Mouse (Mus musculus) forebrain, embryonic 15.5 days (tissue): ENCODE results near the gene Mtf2. TPM values are rescaled to one million over a fixed set of nuclear protein-coding genes. Genes with fewer than 3 reads are reported as not detected.
"Not testable (repeated sequence)": the region's sequence is repeated elsewhere in the genome, so short reads cannot be mapped to it uniquely, and the experiment has no call there.

Experiments used
- ATAC-seq: fragments of 200-750 bp; cut with Nextera tagmentation; replicated peaks from 2 replicates; pipeline ENCODE4 v1.8.0; 2017; ENCODE audit warnings: mild to moderate bottlenecking, moderate TSS enrichment, moderate library complexity
- H3K27ac ChIP-seq: fragments of 300-500 bp; sonication (generic); replicated peaks from 2 replicates; pipeline ENCODE4 v1.5.1; 2015; ENCODE audit warnings: mild to moderate bottlenecking, inconsistent platforms
- H3K27me3 ChIP-seq: fragments of 300-500 bp; sonication (generic); 2 replicates; pipeline ENCODE4 v1.6.1; 2015; ENCODE audit warnings: inconsistent platforms
- H3K36me3 ChIP-seq: fragments of 300-500 bp; sonication (generic); 2 replicates; pipeline ENCODE4 v1.6.1; 2015; ENCODE audit warnings: mild to moderate bottlenecking, inconsistent platforms
- H3K4me1 ChIP-seq: fragments of 300-500 bp; sonication (generic); 2 replicates; pipeline ENCODE4 v1.6.1; 2015; ENCODE audit warnings: inconsistent platforms
- H3K4me2 ChIP-seq: fragments of 300-500 bp; sonication (generic); replicated peaks from 2 replicates; pipeline ENCODE4 v1.6.1; 2015; ENCODE audit warnings: mild to moderate bottlenecking, inconsistent platforms
- H3K4me3 ChIP-seq: fragments of 300-500 bp; sonication (generic); 2 replicates; pipeline ENCODE4 v1.5.1; 2015; ENCODE audit warnings: mild to moderate bottlenecking, inconsistent platforms
- H3K9ac ChIP-seq: fragments of 300-500 bp; sonication (generic); replicated peaks from 2 replicates; pipeline ENCODE4 v1.6.1; 2015; ENCODE audit warnings: mild to moderate bottlenecking, inconsistent platforms
- H3K9me3 ChIP-seq: fragments of 300-500 bp; sonication (generic); 2 replicates; pipeline ENCODE4 v1.6.1; 2016; ENCODE audit warnings: inconsistent platforms
- WGBS: fragments of 180-500 bp; shearing (Covaris S2); methylation state at CpG from one replicate; pipeline ENCODE4 v1.1.7; 2015; ENCODE audit warnings: mixed read lengths; 5-methylcytosine and 5-hydroxymethylcytosine counted together
- polyA plus RNA-seq: library from polyadenylated mRNA; unstranded; fragments of >200 nt; fragmentation: Nextera tagmentation; extraction: Ambion mirVana; gene quantifications from 2 replicates; pipeline ENCODE4 v1.2.1, GENCODE M21; 2015

Gene Mtf2
- polyA plus RNA-seq, 1 experiment from 2014 or later: 144 TPM

GRCm38 (mm10) chr5:108049711-108050268, 15.7 kb upstream of the Mtf2 start:
- no peak overlapping the region for H3K4me3 ChIP-seq
- H3K27me3 ChIP-seq: no peaks in the 10 kb centered on the region
- no peak overlapping the region for H3K27ac ChIP-seq
- H3K9ac ChIP-seq: no peak overlapping the region
- H3K9me3 ChIP-seq: no peaks in the 10 kb centered on the region
- no peak for ATAC-seq
- WGBS: 3% methylated on average over 3 of the region's 3 CpGs
- H3K4me1 ChIP-seq: no peaks in the 10 kb centered on the region
- no peak overlapping the region for H3K4me2 ChIP-seq
- H3K36me3 ChIP-seq: no peaks in the 10 kb centered on the region

- no peaks in the 10 kb centered on the region for H3K9me3 ChIP-seq
- H3K27me3 ChIP-seq: no peaks in the 10 kb centered on the region
- H3K36me3 ChIP-seq: no peaks in the 10 kb centered on the region
- H3K4me2 ChIP-seq: no peak overlapping the region
- 82% methylated on average over 2 of the region's 2 CpGs for WGBS
- no peak for ATAC-seq
- no peak overlapping the region for H3K27ac ChIP-seq
- no peak overlapping the region for H3K9ac ChIP-seq
- no peak overlapping the region for H3K4me3 ChIP-seq
- H3K4me1 ChIP-seq: no peaks in the 10 kb centered on the region
Observed at GRCm38 (mm10) chr5:108051026-108051425, 14.4 kb upstream of the Mtf2 start.

- H3K4me2 ChIP-seq, H3K36me3 ChIP-seq, ATAC-seq, H3K9me3 ChIP-seq, H3K27me3 ChIP-seq, H3K27ac ChIP-seq, H3K9ac ChIP-seq, H3K4me3 ChIP-seq, H3K4me1 ChIP-seq: not testable (repeated sequence)
- 95% methylated on average over 9 of the region's 9 CpGs for WGBS
Observed at GRCm38 (mm10) chr5:108051727-108052126, 13.7 kb upstream of the Mtf2 start.

- no peak for ATAC-seq
- H3K4me1 ChIP-seq: no peaks in the 10 kb centered on the region
- H3K9ac ChIP-seq: no peak overlapping the region
- no peaks in the 10 kb centered on the region for H3K36me3 ChIP-seq
- no peaks in the 10 kb centered on the region for H3K27me3 ChIP-seq
- H3K4me2 ChIP-seq: no peak overlapping the region
- H3K27ac ChIP-seq: no peak overlapping the region
- no peak overlapping the region for H3K4me3 ChIP-seq
- no peaks in the 10 kb centered on the region for H3K9me3 ChIP-seq
- WGBS: 93% methylated on average over 1 of the region's 1 CpGs
Observed at GRCm38 (mm10) chr5:108052200-108052599, 13.3 kb upstream of the Mtf2 start.

- no peak for ATAC-seq
- H3K4me3 ChIP-seq: no peak overlapping the region
- no peaks in the 10 kb centered on the region for H3K9me3 ChIP-seq
- no peak overlapping the region for H3K9ac ChIP-seq
- no peaks in the 10 kb centered on the region for H3K4me1 ChIP-seq
- H3K36me3 ChIP-seq: no peaks in the 10 kb centered on the region
- 87% methylated on average over 6 of the region's 6 CpGs for WGBS
- no peaks in the 10 kb centered on the region for H3K27me3 ChIP-seq
- H3K27ac ChIP-seq: no peak overlapping the region
- H3K4me2 ChIP-seq: no peak overlapping the region
Observed at GRCm38 (mm10) chr5:108053566-108053965, 11.9 kb upstream of the Mtf2 start.

GRCm38 (mm10) chr5:108060413-108060812, 5.1 kb upstream of the Mtf2 start:
- no peaks in the 10 kb centered on the region for H3K27me3 ChIP-seq
- H3K4me1 ChIP-seq: peaks cover 3% of the 10 kb centered on the region; the same call in 1 of the 2 replicates
- no peaks in the 10 kb centered on the region for H3K9me3 ChIP-seq
- H3K9ac ChIP-seq: no peak overlapping the region
- H3K4me2 ChIP-seq: no peak overlapping the region
- no peak for ATAC-seq
- no peak overlapping the region for H3K27ac ChIP-seq
- WGBS: 95% methylated on average over 9 of the region's 9 CpGs
- no peak overlapping the region for H3K4me3 ChIP-seq
- H3K36me3 ChIP-seq: no peaks in the 10 kb centered on the region

- no peak for ATAC-seq
- no peak overlapping the region for H3K9ac ChIP-seq
- 87% methylated on average over 1 of the region's 1 CpGs for WGBS
- H3K4me3 ChIP-seq: no peak overlapping the region
- H3K27ac ChIP-seq: no peak overlapping the region
- H3K27me3 ChIP-seq: no peaks in the 10 kb centered on the region
- H3K4me2 ChIP-seq: no peak overlapping the region
- H3K36me3 ChIP-seq: peaks cover 59% of the 10 kb centered on the region
- H3K9me3 ChIP-seq: no peaks in the 10 kb centered on the region
- H3K4me1 ChIP-seq: peaks cover 13% of the 10 kb centered on the region
Observed at GRCm38 (mm10) chr5:108072301-108072700, 6.8 kb downstream of the Mtf2 start.

GRCm38 (mm10) chr5:108076241-108076640, 10.8 kb downstream of the Mtf2 start:
- no peaks in the 10 kb centered on the region for H3K9me3 ChIP-seq
- no peak overlapping the region for H3K4me3 ChIP-seq
- no peak overlapping the region for H3K9ac ChIP-seq
- H3K27ac ChIP-seq: no peak overlapping the region
- H3K4me2 ChIP-seq: no peak overlapping the region
- H3K4me1 ChIP-seq: no peaks in the 10 kb centered on the region; the same call in 1 of the 2 replicates
- H3K36me3 ChIP-seq: peaks cover 40% of the 10 kb centered on the region
- ATAC-seq: no peak
- H3K27me3 ChIP-seq: no peaks in the 10 kb centered on the region

GRCm38 (mm10) chr5:108076833-108077540, 11.5 kb downstream of the Mtf2 start:
- H3K27ac ChIP-seq: no peak overlapping the region
- H3K9ac ChIP-seq: no peak overlapping the region
- no peak for ATAC-seq
- H3K4me1 ChIP-seq: no peaks in the 10 kb centered on the region; the same call in 1 of the 2 replicates
- no peaks in the 10 kb centered on the region for H3K9me3 ChIP-seq
- H3K27me3 ChIP-seq: no peaks in the 10 kb centered on the region
- H3K36me3 ChIP-seq: peaks cover 38% of the 10 kb centered on the region
- 40% methylated on average over 6 of the region's 6 CpGs for WGBS
- no peak overlapping the region for H3K4me3 ChIP-seq
- H3K4me2 ChIP-seq: no peak overlapping the region

GRCm38 (mm10) chr5:108079603-108080002, 14.1 kb downstream of the Mtf2 start:
- no peaks in the 10 kb centered on the region; the same call in 1 of the 2 replicates for H3K4me1 ChIP-seq
- ATAC-seq: no peak
- no peaks in the 10 kb centered on the region for H3K9me3 ChIP-seq
- H3K4me2 ChIP-seq: no peak overlapping the region
- no peaks in the 10 kb centered on the region for H3K27me3 ChIP-seq
- H3K9ac ChIP-seq: no peak overlapping the region
- H3K4me3 ChIP-seq: no peak overlapping the region
- H3K27ac ChIP-seq: no peak overlapping the region
- H3K36me3 ChIP-seq: peaks cover 49% of the 10 kb centered on the region

GRCm38 (mm10) chr5:108082380-108082779, 16.9 kb downstream of the Mtf2 start:
- no peak for ATAC-seq
- WGBS: 48% methylated on average over 2 of the region's 2 CpGs
- peaks cover 50% of the 10 kb centered on the region for H3K36me3 ChIP-seq

GRCm38 (mm10) chr5:108085440-108085839, 20.0 kb downstream of the Mtf2 start:
- ATAC-seq: no peak
- Histone ChIP-seq H3K9ac (no peak overlapping the region), H3K27ac (no peak overlapping the region), H3K27me3 (no peaks in the 10 kb centered on the region), H3K4me2 (no peak overlapping the region), H3K4me1 (no peaks in the 10 kb centered on the region), H3K36me3 (peaks cover 65% of the 10 kb centered on the region), H3K9me3 (no peaks in the 10 kb centered on the region), H3K4me3 (no peak overlapping the region)
- 94% methylated on average over 2 of the region's 2 CpGs for WGBS

More at GRCm38 (mm10) chr5:108082380-108082779, 16.9 kb downstream of the Mtf2 start:
- Histone ChIP-seq H3K4me1 (no peaks in the 10 kb centered on the region; the same call in 1 of the 2 replicates), H3K4me3 (no peak overlapping the region), H3K27ac (no peak overlapping the region), H3K4me2 (no peak overlapping the region), H3K9me3 (no peaks in the 10 kb centered on the region), H3K9ac (no peak overlapping the region), H3K27me3 (no peaks in the 10 kb centered on the region)

GRCm38 (mm10) chr5:108092731-108093130, 27.3 kb downstream of the Mtf2 start:
- H3K9me3 ChIP-seq, ATAC-seq, H3K4me2 ChIP-seq, H3K27ac ChIP-seq, H3K9ac ChIP-seq, H3K27me3 ChIP-seq, H3K4me1 ChIP-seq, H3K4me3 ChIP-seq: not testable (repeated sequence)
- peaks cover 65% of the 10 kb centered on the region for H3K36me3 ChIP-seq
- 94% methylated on average over 8 of the region's 8 CpGs for WGBS
